Mouse (Mus musculus): ENCODE measurements around the gene Fam183b. TPM values are rescaled to one million over a fixed set of nuclear protein-coding genes. Genes with fewer than 3 reads are reported as not detected.

The Fam183b gene
- 2.6 and 4.4 TPM in 2 replicates for polyA plus RNA-seq (2012; rRNA removed)

DNA sequence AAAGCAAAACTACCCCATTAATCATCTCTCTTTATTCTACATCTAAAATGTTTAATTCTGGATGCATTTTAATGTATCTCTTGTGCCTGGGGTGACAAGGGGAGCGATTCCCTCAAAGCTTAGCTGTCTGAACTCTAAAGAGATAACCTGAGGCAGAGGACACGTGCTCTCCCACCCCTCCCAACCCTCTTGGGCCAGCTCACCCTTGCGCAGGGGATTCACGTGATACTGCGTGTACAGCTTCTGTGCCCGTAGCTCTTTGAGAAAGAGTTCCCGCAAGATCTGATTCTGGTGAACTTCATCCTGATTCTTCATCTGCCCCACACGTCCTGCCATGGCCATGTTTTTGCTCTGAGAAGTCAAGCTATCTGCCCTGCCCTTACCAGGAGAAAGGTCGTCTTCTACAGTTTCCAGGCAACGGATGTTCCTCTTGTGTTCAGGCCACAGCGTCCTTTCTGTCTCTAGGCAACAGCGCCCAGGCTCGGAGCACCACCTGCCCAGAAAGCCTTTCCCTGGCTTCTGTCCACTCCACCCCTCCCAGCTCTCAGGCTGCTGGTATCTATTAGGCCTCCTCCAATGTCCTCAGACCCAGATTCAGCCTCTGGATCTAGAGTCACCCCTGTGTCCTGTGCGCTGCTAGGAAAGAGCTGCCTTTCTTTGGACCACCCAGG lies at the start of gene Fam183b:
Fam183b (minus strand) TSS at position 403 of the 671 bp plus-strand sequence.

DNA sequence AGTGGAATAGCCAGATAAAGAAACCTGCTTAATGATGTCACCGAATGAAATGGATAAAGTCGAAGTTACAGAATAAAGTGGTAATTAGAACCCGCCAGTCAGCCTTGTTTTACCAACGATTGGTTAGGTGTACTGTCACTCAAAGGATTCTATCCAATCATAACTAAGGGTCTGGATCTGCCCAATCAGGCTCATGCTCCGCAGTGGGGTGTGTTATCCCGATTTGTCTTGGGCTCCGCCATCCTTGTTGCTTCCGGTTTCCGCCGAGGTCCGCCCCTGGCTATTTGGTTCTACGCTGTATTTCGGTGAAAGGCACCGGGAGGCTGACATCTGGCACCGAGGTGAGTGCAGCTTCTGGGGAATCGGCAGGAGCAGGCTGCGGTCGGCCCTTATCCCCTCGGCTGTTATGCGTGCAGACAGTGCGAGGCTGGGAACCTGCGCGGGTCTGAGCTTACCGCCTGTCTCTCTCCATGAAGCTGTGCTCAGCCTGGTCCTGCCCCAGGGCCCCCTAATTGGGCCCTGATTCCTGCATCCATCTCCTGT lies 45.2 kb upstream of the Fam183b start, which contains the start of gene Gm12258:
Gm12258 (plus strand) TSS at position 240 of the 543 bp plus-strand sequence.

DNA sequence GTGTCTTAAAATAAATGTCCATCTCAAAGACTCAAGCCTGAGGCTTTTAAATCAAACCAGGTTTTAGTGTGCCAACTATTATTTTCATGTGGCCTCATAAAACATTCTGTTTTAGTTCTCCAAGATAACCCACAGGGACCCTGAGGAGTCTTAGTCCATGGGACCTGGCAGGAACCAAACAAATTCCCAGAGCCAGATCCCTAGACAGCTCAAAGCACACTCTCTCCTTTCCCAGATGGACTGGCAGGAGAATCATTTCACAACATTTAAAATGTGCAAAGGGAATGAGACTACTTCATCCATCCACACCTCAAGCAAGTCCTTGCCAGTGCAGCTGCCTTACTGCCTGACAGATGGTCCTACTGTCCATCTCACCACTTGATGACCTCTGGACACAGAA lies 37.2 kb upstream of the Fam183b start, which contains the start of gene Olfr311:
Olfr311 (plus strand) TSS at position 301 of the 400 bp plus-strand sequence.

GRCm38 (mm10) chr11:58828937-58829336 lies 27.2 kb upstream of the Fam183b start, which contains the start of gene Olfr312:
Olfr312 (plus strand) TSS chr11:58829237.

GRCm38 (mm10) chr11:58814700-58815099 lies 12.9 kb upstream of the Fam183b start, which contains the start of gene Olfr313:
Olfr313 (plus strand) TSS chr11:58815000.

GRCm38 (mm10) chr11:58782480-58783089 lies 19.2 kb downstream of the Fam183b start, which contains the start of gene Olfr314:
Olfr314 (plus strand) TSS chr11:58782952.

DNA sequence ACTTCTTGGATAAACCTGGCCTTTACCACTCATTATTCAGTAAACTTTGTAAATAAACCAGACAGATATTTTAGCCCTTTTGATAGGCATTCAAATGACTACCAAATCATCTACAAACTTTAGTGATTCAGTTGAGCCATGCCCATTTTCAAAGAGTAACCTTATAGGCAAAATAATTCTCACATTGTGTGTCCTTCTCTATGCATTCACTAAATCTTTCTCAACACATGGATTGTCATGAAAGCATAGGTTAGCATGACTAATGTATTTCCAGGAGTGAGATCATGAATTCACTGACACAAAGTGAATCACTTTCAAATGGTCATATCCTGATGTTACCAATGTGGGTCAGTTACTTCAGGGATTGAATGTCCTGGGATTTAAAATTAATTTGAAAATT lies 28.9 kb downstream of the Fam183b start, which contains the start of gene Olfr315:
Olfr315 (plus strand) TSS at position 301 of the 400 bp plus-strand sequence.

DNA sequence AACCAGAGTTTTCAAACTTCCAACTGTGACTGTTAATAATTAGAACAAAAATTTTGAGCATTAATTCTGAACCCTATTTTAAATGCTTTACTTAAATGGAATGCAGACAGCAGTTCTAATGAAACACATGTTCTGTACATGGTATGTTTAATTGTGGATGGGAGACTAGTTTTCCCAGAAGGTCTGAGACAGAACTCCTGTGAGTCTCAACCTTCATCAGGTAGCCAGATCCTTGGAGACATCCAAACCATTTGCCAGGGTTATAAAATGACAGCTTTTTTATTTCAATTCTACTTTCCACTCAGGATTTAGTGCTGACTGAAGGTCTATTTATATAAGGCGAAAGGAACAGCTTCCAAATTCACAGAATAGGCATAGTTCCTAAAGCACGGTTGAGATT lies 49.3 kb downstream of the Fam183b start, which contains the start of gene Olfr316:
Olfr316 (plus strand) TSS at position 301 of the 400 bp plus-strand sequence.

Other genes with a start within 250 kb of the Fam183b start
- 0.03 TPM in 1 of 2 replicates, not detected in the other for gene Olfr328, start 246.3 kb downstream of the Fam183b start, polyA plus RNA-seq (2012; rRNA removed)
- gene Olfr224, start 231.4 kb downstream of the Fam183b start, polyA plus RNA-seq (2012; rRNA removed): not detected in 2 replicates
- not detected in 2 replicates for gene Olfr325, start 224.2 kb downstream of the Fam183b start, polyA plus RNA-seq (2012; rRNA removed)
- gene Olfr324, start 206.8 kb downstream of the Fam183b start, polyA plus RNA-seq (2012; rRNA removed): 0.12 TPM in 2 replicates
- gene 2210407C18Rik, start 185.9 kb downstream of the Fam183b start, polyA plus RNA-seq (2012; rRNA removed): not detected in 2 replicates
- not detected in 2 replicates for gene Olfr323, start 171.5 kb downstream of the Fam183b start, polyA plus RNA-seq (2012; rRNA removed)
- gene Trim58, start 161.5 kb downstream of the Fam183b start, polyA plus RNA-seq (2012; rRNA removed): 0.08 and 0.16 TPM in 2 replicates
- gene Olfr322, start 143.2 kb downstream of the Fam183b start, polyA plus RNA-seq (2012; rRNA removed): not detected in 2 replicates
- not detected in 2 replicates for gene Olfr320, start 120.9 kb downstream of the Fam183b start, polyA plus RNA-seq (2012; rRNA removed)
- gene Olfr319, start 102.8 kb downstream of the Fam183b start, polyA plus RNA-seq (2012; rRNA removed): not detected in 2 replicates
- not detected in 2 replicates for gene Olfr318, start 77.9 kb downstream of the Fam183b start, polyA plus RNA-seq (2012; rRNA removed)
- 0.28 and 0.29 TPM in 2 replicates for gene Olfr317, start 62.7 kb downstream of the Fam183b start, polyA plus RNA-seq (2012; rRNA removed)
- not detected in 2 replicates for gene Olfr316, start 49.2 kb downstream of the Fam183b start, polyA plus RNA-seq (2012; rRNA removed)
- gene Olfr315, start 28.8 kb downstream of the Fam183b start, polyA plus RNA-seq (2012; rRNA removed): not detected in 2 replicates
- not detected in 2 replicates for gene Olfr314, start 19.0 kb downstream of the Fam183b start, polyA plus RNA-seq (2012; rRNA removed)
- not detected in 2 replicates for gene Olfr313, start 13.0 kb upstream of the Fam183b start, polyA plus RNA-seq (2012; rRNA removed)
- not detected in 2 replicates for gene Olfr312, start 27.3 kb upstream of the Fam183b start, polyA plus RNA-seq (2012; rRNA removed)
- not detected in 2 replicates for gene Olfr311, start 37.3 kb upstream of the Fam183b start, polyA plus RNA-seq (2012; rRNA removed)
- 31.0 and 32.6 TPM in 2 replicates for gene Gm12258, start 45.2 kb upstream of the Fam183b start, polyA plus RNA-seq (2012; rRNA removed)
- gene 2810021J22Rik, start 65.3 kb upstream of the Fam183b start, polyA plus RNA-seq (2012; rRNA removed): 9.1 TPM in 2 replicates
- gene Zfp39, start 102.3 kb upstream of the Fam183b start, polyA plus RNA-seq (2012; rRNA removed): 4.9 and 5.9 TPM in 2 replicates
- gene Btnl10, start 115.9 kb upstream of the Fam183b start, polyA plus RNA-seq (2012; rRNA removed): 0.03 and 0.06 TPM in 2 replicates
- gene Rnf187, start 137.0 kb upstream of the Fam183b start, polyA plus RNA-seq (2012; rRNA removed): 557 and 565 TPM in 2 replicates
- 491 and 498 TPM in 2 replicates for gene Hist3h2ba, start 147.0 kb upstream of the Fam183b start, polyA plus RNA-seq (2012; rRNA removed)
- 90.4 and 93.3 TPM in 2 replicates for gene Hist3h2a, start 152.7 kb upstream of the Fam183b start, polyA plus RNA-seq (2012; rRNA removed)
- gene Trim17, start 152.7 kb upstream of the Fam183b start, polyA plus RNA-seq (2012; rRNA removed): 2.2 and 2.3 TPM in 2 replicates
- 25.8 and 27.6 TPM in 2 replicates for gene Trim11, start 176.1 kb upstream of the Fam183b start, polyA plus RNA-seq (2012; rRNA removed)